Mouse (Mus musculus) midbrain, embryonic 14.5 days (tissue): Measurements from ENCODE around the gene 0610030E20Rik. TPM values are rescaled to one million over a fixed set of nuclear protein-coding genes. Genes with fewer than 3 reads are reported as not detected.
A peak's percentile ranks its signal among the peaks of the same experiment; 100 is the strongest.

Experiments used
- ATAC-seq: fragments of 200-750 bp; cut with Nextera tagmentation; 2 replicates; pipeline ENCODE4 v1.8.0; 2017; ENCODE audit warnings: moderate number of reproducible peaks, moderate library complexity; ENCODE audit not compliant: low FRiP score, low TSS enrichment
- DNase-seq: peaks from one replicate; pipeline ENCODE4 v3.0.0-alpha.2; 2015
- H3K27ac ChIP-seq: fragments of 300-500 bp; sonication (generic); replicated peaks from 2 replicates; pipeline ENCODE4 v1.5.1; 2014; ENCODE audit warnings: mild to moderate bottlenecking, low read depth, low read length, moderate library complexity
- H3K27me3 ChIP-seq: fragments of 300-500 bp; sonication (generic); 2 replicates; pipeline ENCODE4 v1.6.1; 2014; ENCODE audit warnings: low read length, control low read depth, mixed read lengths; ENCODE audit not compliant: control insufficient read depth, insufficient read depth
- H3K36me3 ChIP-seq: fragments of 300-500 bp; sonication (generic); 2 replicates; pipeline ENCODE4 v1.6.1; 2014; ENCODE audit warnings: low read length, control low read depth; ENCODE audit not compliant: control insufficient read depth, insufficient read depth
- H3K4me1 ChIP-seq: fragments of 300-500 bp; sonication (generic); 2 replicates; pipeline ENCODE4 v1.6.1; 2014; ENCODE audit warnings: mild to moderate bottlenecking, antibody characterized with exemption, low read length, control low read depth; ENCODE audit not compliant: control insufficient read depth, insufficient read depth
- H3K4me2 ChIP-seq: fragments of 300-500 bp; sonication (generic); 2 replicates; pipeline ENCODE4 v1.6.1; 2014; ENCODE audit warnings: mild to moderate bottlenecking, low read length, moderate library complexity
- H3K4me3 ChIP-seq: fragments of 300-500 bp; sonication (generic); replicated peaks from 2 replicates; pipeline ENCODE4 v1.5.1; 2014; ENCODE audit warnings: low read depth, low read length
- H3K9ac ChIP-seq: fragments of 300-500 bp; sonication (generic); replicated peaks from 2 replicates; pipeline ENCODE4 v1.6.1; 2014; ENCODE audit warnings: mild to moderate bottlenecking, low read length, moderate library complexity
- H3K9me3 ChIP-seq: fragments of 300-500 bp; sonication (generic); 2 replicates; pipeline ENCODE4 v1.6.1; 2016; ENCODE audit warnings: low read length, control low read depth, mixed read lengths; ENCODE audit not compliant: control insufficient read depth
- WGBS: fragments of 180-500 bp; shearing (Covaris S2); extraction: QIAGEN DNeasy Blood & Tissue Kit; methylation state at CpG from one replicate; pipeline ENCODE4 v1.1.7; 2014; 5-methylcytosine and 5-hydroxymethylcytosine counted together
- polyA plus RNA-seq: library from polyadenylated mRNA; unstranded; fragments of >200 nt; fragmentation: Nextera tagmentation; extraction: Ambion mirVana; gene quantifications from 2 replicates; pipeline ENCODE4 v1.2.1, GENCODE M21; 2014

Gene 0610030E20Rik
- polyA plus RNA-seq, 1 experiment from 2014 or later: 16.0 TPM

DNA sequence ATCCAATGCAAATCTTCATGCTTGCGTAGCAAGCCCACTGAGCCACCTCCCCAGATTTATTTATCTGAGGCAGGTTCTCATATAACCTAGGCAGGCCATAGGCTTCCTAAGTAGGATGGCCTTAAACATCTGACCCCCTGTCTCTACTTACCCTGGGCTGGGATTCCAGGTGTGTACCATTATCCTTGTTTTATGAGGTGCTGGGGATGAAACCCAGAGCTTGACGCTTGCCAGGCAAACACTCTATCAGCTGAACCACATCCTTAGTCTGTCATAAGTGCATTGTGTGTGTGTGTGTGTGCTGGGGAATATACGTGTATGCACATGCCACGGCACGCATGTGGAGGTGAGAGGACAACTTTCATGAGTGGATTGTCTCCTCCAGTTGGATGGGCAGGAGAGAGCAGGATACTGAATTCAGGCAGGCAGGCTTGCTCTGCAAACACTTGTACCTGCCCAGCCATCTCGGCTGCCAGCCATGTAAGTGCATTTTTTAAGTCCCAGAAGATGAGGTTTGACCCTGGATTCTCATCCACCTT lies 41.7 kb downstream of the 0610030E20Rik start:
- Histone ChIP-seq H3K36me3 (no peaks in the 10 kb centered on the region), H3K4me1 (0 out of 2 replicates have a peak, but pooled peaks cover 9% of the 10 kb centered on the region), H3K9me3 (no peaks in the 10 kb centered on the region), H3K27ac (no peak overlapping the region), H3K27me3 (peaks cover 16% of the 10 kb centered on the region; the same call in 1 of the 2 replicates), H3K9ac (no peak overlapping the region), H3K4me2 (no peak overlapping the region), H3K4me3 (no peak overlapping the region)
- ATAC-seq: no peak
- no peak for DNase-seq
- 91% methylated on average over 6 of the region's 6 CpGs for WGBS

DNA sequence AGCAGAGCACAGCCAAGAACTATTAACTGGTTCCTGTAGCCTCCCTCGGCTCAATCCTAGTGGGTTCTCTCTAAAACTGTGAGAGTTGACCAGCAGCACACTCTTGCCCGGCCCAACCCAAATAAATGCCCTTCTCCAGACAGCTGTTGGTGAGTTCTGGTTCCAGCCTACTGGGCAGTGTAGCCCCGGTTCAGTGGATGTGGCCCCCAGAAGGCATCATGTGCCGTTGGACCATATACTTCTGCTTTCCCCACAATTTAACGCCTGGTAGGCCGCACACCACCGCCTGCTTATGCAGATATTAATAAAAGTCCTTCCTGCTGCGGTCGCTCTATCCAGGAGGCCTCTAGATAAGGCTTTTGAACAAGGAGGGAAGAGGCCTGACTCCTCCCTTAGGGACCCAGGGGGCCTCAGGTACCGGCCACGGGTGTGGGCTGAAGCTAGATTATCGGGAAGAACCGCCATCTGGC lies 42.4 kb downstream of the 0610030E20Rik start:
- peak overlapping the region; percentile 34; the same call in 1 of the 2 replicates for H3K9ac ChIP-seq
- no peak overlapping the region for H3K27ac ChIP-seq
- peak overlapping the region; percentile 25; the same call in 1 of the 2 replicates for H3K4me3 ChIP-seq
- H3K27me3 ChIP-seq: peaks cover 16% of the 10 kb centered on the region; the same call in 1 of the 2 replicates
- peak overlapping the region; percentile 52 for H3K4me2 ChIP-seq
- no peak for DNase-seq
- H3K9me3 ChIP-seq: no peaks in the 10 kb centered on the region
- 39% methylated on average over 13 of the region's 13 CpGs for WGBS
- H3K4me1 ChIP-seq: 0 out of 2 replicates have a peak, but pooled peaks cover 9% of the 10 kb centered on the region
- H3K36me3 ChIP-seq: no peaks in the 10 kb centered on the region
- no peak for ATAC-seq

DNA sequence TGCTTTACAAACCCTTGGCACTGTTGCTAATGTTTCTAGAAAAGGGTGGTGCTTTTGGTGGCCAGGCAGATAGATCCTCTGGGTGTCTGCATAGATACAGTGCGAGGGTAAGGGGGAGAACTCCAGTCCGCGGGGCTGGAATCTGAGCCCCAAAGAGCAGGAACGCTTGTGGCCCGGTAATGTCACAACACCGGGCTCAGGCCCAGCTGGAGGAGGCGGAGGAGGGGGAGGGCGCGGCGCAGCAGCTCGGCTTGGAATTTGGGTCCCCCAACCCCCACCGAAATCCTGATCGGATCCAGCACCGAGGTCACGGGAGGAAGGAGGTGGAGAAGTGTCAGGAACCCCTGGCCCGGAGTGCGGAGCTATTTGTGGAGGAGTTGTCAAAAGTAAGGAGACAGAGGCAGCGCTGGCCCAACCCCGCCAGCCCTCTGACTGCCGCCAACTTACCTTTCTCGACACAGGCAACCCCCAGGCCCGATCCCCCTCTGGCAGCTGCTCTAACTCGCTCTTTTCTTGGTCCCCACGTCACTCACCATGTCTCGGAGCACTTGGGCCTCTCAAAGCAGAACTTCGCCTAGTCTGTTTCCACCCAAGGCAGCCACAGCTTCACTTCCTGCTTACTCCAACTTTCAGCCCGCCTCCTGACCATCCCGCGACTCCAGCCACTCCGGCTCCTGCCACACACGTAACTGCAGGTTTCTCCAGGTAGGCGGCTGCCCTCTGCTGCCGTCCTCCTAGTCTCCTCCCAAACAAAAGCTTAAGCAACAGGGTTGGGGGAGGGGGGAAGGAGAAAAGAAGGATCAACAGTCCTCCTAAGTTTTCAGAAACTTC lies 43.0 kb downstream of the 0610030E20Rik start, which contains the start of gene Vamp8:
Gene Vamp8 (minus strand): TSS at position 763 of the 831 bp plus-strand sequence.
- Histone ChIP-seq H3K4me3 (peak within 1 kb of the TSS; percentile 25), H3K27me3 (peaks cover 16% of the 10 kb centered on the region; the same call in 1 of the 2 replicates), H3K36me3 (no peaks in the 10 kb centered on the region), H3K9ac (peak within 1 kb of the TSS; percentile 34; the same call in 1 of the 2 replicates), H3K9me3 (no peaks in the 10 kb centered on the region), H3K27ac (no peak within 1 kb of the TSS), H3K4me2 (peak within 1 kb of the TSS; percentile 52), H3K4me1 (0 out of 2 replicates have a peak, but pooled peaks cover 9% of the 10 kb centered on the region)
- 1% methylated on average over 32 of the region's 33 CpGs for WGBS
- peak; percentile 40 for DNase-seq
- no peak for ATAC-seq

DNA sequence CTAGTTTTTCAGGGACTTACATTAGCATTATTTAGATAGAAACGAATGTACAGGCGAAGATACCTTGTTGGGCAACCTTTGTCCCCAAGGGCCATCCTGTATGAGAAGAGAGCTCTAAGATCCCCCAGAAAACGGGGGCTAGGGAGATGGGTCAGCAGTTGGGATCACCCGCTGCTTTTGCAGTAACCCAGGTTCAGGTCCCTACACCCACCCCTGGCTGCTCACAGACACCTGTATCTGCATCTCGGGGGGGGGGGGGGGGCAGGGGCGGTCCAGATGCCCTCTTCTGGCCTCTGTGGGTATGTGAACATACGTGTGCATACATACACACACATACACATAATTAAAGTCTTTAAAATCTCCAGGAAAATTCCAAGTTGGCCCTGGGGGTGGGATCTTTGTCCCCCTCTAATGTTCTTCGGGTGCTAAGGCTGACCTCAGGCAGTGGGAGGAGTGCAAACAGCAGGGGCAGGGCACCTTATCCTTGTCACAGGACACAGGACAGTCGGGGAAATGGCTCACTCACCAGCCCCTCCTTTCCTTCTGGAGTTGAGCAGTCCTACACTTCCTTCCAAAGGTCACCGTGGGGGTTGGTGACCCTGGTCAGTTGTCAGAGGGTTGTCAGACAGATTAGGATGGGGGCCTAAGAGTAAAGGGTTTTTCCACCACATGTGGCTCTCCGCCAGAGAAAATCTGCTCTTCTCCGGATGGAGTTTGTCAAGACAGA lies 43.8 kb downstream of the 0610030E20Rik start:
- no peak overlapping the region for H3K9ac ChIP-seq
- peak; percentile 13 for DNase-seq
- H3K4me2 ChIP-seq: peak overlapping the region; percentile 52
- H3K27me3 ChIP-seq: peaks cover 16% of the 10 kb centered on the region; the same call in 1 of the 2 replicates
- ATAC-seq: no peak
- WGBS: 18% methylated on average over 12 of the region's 12 CpGs
- no peaks in the 10 kb centered on the region for H3K9me3 ChIP-seq
- no peak overlapping the region for H3K27ac ChIP-seq
- H3K4me1 ChIP-seq: 0 out of 2 replicates have a peak, but pooled peaks cover 9% of the 10 kb centered on the region
- H3K36me3 ChIP-seq: no peaks in the 10 kb centered on the region
- peak overlapping the region; percentile 25 for H3K4me3 ChIP-seq

DNA sequence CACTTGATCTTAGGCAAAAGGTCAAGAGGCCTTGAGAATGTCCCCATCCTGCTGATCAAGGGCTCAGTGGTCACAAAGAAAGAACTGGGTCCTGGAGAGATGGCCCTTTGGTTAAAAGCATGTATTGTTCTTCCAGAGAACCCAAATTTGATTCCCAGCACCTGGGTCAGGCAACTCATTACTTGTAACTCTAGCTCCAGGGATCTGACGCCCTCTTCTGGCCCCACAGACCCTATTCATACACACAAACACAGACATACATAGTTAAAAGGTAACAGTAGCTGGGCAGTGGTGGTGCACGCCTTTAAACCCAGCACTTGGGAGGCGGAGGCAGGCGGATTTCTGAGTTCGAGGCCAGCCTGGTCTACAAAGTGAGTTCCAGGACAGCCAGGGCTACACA lies 45.2 kb downstream of the 0610030E20Rik start:
- Histone ChIP-seq H3K9me3 (no peaks in the 10 kb centered on the region), H3K4me3 (no peak overlapping the region), H3K4me2 (no peak overlapping the region), H3K4me1 (0 out of 2 replicates have a peak, but pooled peaks cover 9% of the 10 kb centered on the region), H3K9ac (no peak overlapping the region), H3K27ac (no peak overlapping the region), H3K27me3 (peaks cover 16% of the 10 kb centered on the region; the same call in 1 of the 2 replicates), H3K36me3 (no peaks in the 10 kb centered on the region)
- 88% methylated on average over 5 of the region's 5 CpGs for WGBS
- ATAC-seq (no peak), DNase-seq (no peak)

DNA sequence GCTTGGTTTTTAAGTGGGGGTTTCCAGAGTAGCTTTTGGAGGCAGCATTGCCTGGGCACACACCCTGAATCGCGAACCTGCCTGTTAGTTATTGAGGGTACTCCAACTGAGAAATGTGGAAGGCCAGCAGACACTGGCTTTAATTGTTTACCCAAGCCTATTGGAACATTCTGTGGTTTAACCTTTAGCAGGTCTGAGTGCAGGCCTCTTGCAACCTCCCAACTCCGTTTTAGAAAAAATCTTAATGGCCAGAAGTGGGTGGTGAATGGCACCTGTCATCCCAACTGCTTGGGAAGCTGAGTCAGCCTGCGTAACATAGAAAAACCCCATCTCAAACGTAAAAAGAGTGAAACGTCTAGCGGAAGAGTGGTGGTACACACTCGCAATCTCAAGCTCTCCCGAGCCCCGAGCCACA lies 49.7 kb downstream of the 0610030E20Rik start:
- Histone ChIP-seq H3K36me3 (no peaks in the 10 kb centered on the region), H3K4me1 (no peaks in the 10 kb centered on the region), H3K9ac (no peak overlapping the region), H3K27me3 (no peaks in the 10 kb centered on the region), H3K4me3 (no peak overlapping the region), H3K4me2 (no peak overlapping the region), H3K9me3 (no peaks in the 10 kb centered on the region), H3K27ac (no peak overlapping the region)
- 85% methylated on average over 10 of the region's 10 CpGs for WGBS
- DNase-seq (no peak), ATAC-seq (no peak)

DNA sequence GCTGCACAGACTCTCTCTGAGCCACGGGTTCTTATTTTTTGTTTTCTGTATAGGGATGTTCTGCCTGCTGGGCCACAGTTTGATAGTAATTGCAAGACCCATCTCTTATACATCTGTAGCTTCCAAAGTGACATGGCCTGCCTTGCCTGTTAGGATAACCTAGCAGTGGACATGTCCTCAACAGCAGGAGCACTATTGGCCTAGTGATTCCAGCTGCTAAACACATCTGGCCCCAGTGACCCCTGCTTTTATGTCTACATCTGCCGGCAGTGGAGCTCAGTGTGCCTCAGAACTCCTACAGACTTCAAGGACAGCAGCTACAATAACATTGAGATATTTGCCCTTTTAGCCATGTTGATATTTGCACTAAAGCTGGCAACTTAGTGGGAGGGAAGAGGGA lies 52.9 kb downstream of the 0610030E20Rik start:
- WGBS: 42% methylated on average over 2 of the region's 2 CpGs
- no peak for DNase-seq
- Histone ChIP-seq H3K36me3 (no peaks in the 10 kb centered on the region), H3K9me3 (no peaks in the 10 kb centered on the region), H3K27ac (no peak overlapping the region), H3K27me3 (no peaks in the 10 kb centered on the region), H3K4me3 (no peak overlapping the region), H3K9ac (no peak overlapping the region), H3K4me2 (no peak overlapping the region), H3K4me1 (no peaks in the 10 kb centered on the region)
- ATAC-seq: no peak

DNA sequence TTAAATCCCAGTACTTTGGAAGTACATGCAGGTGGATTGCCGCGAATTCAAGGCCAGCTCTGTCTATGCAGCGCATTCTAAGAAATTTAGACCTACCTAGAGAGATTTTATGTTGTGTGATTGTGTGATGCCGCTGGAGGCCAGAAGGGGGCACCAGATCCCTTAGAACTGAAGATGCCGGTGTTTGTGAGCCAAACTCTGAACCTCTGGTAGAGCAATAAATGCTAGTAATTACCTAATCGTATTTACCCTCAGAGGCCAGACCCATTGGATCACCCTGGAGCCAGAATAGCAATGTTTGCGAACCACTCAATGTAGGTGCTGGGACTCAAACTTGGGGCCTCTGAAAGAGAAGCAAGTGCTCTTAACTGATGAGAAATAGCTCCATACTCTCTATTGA lies 54.8 kb downstream of the 0610030E20Rik start:
- no peak overlapping the region for H3K9ac ChIP-seq
- no peak overlapping the region for H3K4me3 ChIP-seq
- H3K36me3 ChIP-seq: no peaks in the 10 kb centered on the region
- H3K27ac ChIP-seq: no peak overlapping the region
- H3K27me3 ChIP-seq: no peaks in the 10 kb centered on the region
- H3K4me2 ChIP-seq: no peak overlapping the region
- H3K4me1 ChIP-seq: no peaks in the 10 kb centered on the region
- DNase-seq (peak; percentile 81), ATAC-seq (no peak)
- H3K9me3 ChIP-seq: no peaks in the 10 kb centered on the region
- WGBS: 23% methylated on average over 7 of the region's 7 CpGs
